Mouse (Mus musculus) bone marrow macrophage, adult 2 months (primary cell): ENCODE results near the gene Chmp6.

ENCODE experiments used
- CTCF ChIP-seq: IDR thresholded peaks from 2 replicates; pipeline ENCODE4 v1.5.1; 2012; ENCODE audit warnings: low read depth, mild to moderate bottlenecking, low read length, moderate library complexity
- POLR2A ChIP-seq: IDR thresholded peaks from 2 replicates; pipeline ENCODE4 v1.6.1; 2012; ENCODE audit warnings: mild to moderate bottlenecking, low read depth, low read length, borderline replicate concordance

DNA sequence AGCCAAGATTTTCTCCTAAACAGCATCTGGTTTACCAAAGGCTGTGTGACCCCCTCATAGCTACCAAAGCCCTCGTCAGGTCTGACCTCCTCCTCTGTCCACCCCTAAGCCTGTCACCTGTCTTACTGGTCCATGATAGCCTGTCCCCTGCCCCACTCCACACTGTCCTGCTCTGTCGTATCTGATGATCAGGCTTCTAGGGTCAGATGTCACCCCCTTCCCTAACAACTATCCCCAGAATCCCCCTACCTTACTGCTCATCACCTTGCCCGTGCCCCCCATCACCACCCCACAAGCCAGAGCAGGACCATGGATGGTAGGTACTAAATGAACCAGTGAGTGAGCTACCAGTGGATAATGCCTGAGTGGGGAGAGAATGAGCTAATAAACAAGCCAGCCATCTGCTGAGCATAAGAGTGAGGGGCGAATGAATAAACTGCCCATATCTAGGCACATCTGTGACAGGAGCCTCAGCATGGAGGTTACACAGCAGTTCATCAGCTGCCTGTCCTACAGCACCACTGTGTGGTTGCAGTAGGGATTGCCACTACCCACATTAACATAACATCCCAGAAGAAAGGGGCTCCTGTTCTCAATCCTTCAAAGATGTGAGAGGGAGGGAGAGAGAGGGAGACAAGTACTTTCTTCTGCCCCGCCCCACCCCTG lies 8.5 kb upstream of the Chmp6 start:
- TF ChIP-seq POLR2A (no peak), CTCF (peak; percentile 93)
